Comparison of ENCODE assay signal across 19 mouse cellular contexts in the genomic region with DNA sequence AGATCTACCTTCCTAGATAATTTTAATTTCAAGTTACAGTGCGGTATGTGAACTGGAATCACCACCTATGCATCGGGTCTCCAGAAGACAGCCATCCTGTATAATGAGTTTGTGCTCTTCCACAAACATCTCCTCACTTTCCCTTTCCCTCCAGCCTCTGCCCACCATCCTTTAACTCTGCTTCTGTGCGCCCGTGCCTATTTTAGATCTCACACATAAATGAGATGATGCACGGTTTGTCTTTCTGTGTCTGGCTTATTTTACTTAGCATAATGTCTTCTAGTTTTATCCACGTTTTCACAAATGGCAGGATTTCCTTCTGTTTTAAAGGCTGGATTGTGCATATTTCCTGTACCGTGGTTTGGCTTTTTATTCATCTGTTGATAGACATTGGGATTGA.
A peak's percentile ranks its signal among the peaks of the same experiment; 100 is the strongest.
DNase-seq lines count a peak whose midpoint lies in the region; ATAC-seq lines count a peak whose summit lies in the region.
"Had no signal": no experiment of that assay in that cellular context is flagged by ENCODE, and none has a peak within 500 bp of the region (broad histone marks: within the 10 kb centered on the region; RNA-seq: fewer than 3 reads in every experiment).

No protein-coding gene starts in this region.

- no peaks in the 10 kb centered on the region for H3K9me3 ChIP-seq in limb, embryonic 11.5 days (ENCODE audit: control insufficient read depth, low read length)
- H3K9me3 ChIP-seq in limb, embryonic 10.5 days (replicated peaks): no peaks in the 10 kb centered on the region
- H3K9me3 ChIP-seq: embryonic facial prominence, embryonic 10.5 days; embryonic facial prominence, embryonic 12.5 days; forebrain, embryonic 13.5 days; forebrain, embryonic 15.5 days; G1E had no signal

- DNase-seq in frontal cortex, postnatal 10 days (ENCODE audit: low spot score in 2 of 2): no peak
- DNase-seq in limb, embryonic 11.5 days (ENCODE audit: low spot score): peak; percentile 2
- no peak for DNase-seq in limb, embryonic 10.5 days (ENCODE audit: low spot score)
- DNase-seq in right cerebral cortex, postnatal 10 days (ENCODE audit: low spot score in 2 of 2): peak; percentile 36 to 49
- no peak for DNase-seq in right cerebral cortex, postnatal 14 days
- DNase-seq: B cell, adult 2 months; cerebellum, adult 11-12 months; cerebellum, adult 2 months; cerebellum, adult 9-10 months; cerebellum, postnatal 25 days had no signal

- no peak overlapping the region for H3K27ac ChIP-seq in limb, embryonic 11.5 days (replicated peaks; ENCODE audit: low read depth, low read length)
- H3K27ac ChIP-seq in limb, embryonic 10.5 days: no peak overlapping the region
- H3K27ac ChIP-seq: embryonic facial prominence, embryonic 10.5 days; embryonic facial prominence, embryonic 12.5 days; forebrain, embryonic 13.5 days; forebrain, embryonic 15.5 days had no signal

- H3K9ac ChIP-seq in limb, embryonic 11.5 days (ENCODE audit: low read length): no peak overlapping the region
- H3K9ac ChIP-seq: embryonic facial prominence, embryonic 12.5 days; forebrain, embryonic 13.5 days; forebrain, embryonic 15.5 days had no signal

- H3K4me3 ChIP-seq in limb, embryonic 11.5 days (ENCODE audit: low read depth, low read length): no peak overlapping the region
- H3K4me3 ChIP-seq in limb, embryonic 10.5 days: no peak overlapping the region
- H3K4me3 ChIP-seq: embryonic facial prominence, embryonic 10.5 days; embryonic facial prominence, embryonic 12.5 days; forebrain, embryonic 13.5 days; forebrain, embryonic 15.5 days had no signal

- 89% methylated on average over 7 of the region's 7 CpGs for WGBS in limb, embryonic 11.5 days
- 89% methylated on average over 7 of the region's 7 CpGs for WGBS in limb, embryonic 10.5 days

- no peaks in the 10 kb centered on the region for H3K36me3 ChIP-seq in limb, embryonic 11.5 days (ENCODE audit: control insufficient read depth, insufficient read depth, low read length)
- H3K36me3 ChIP-seq in limb, embryonic 10.5 days: no peaks in the 10 kb centered on the region
- H3K36me3 ChIP-seq: embryonic facial prominence, embryonic 10.5 days; embryonic facial prominence, embryonic 12.5 days; forebrain, embryonic 15.5 days; G1E had no signal

- H3K27me3 ChIP-seq in limb, embryonic 11.5 days (ENCODE audit: control insufficient read depth, insufficient read depth, low read length): no peaks in the 10 kb centered on the region
- no peaks in the 10 kb centered on the region for H3K27me3 ChIP-seq in limb, embryonic 10.5 days (ENCODE audit: low read depth, poor library complexity, severe bottlenecking)
- H3K27me3 ChIP-seq: embryonic facial prominence, embryonic 12.5 days; forebrain, embryonic 13.5 days; forebrain, embryonic 15.5 days had no signal

- no peaks in the 10 kb centered on the region for H3K4me1 ChIP-seq in limb, embryonic 11.5 days (ENCODE audit: control insufficient read depth, insufficient read depth, low read length)
- no peaks in the 10 kb centered on the region for H3K4me1 ChIP-seq in limb, embryonic 10.5 days
- H3K4me1 ChIP-seq: embryonic facial prominence, embryonic 10.5 days; embryonic facial prominence, embryonic 12.5 days; forebrain, embryonic 13.5 days; forebrain, embryonic 15.5 days had no signal

- ATAC-seq in frontal cortex, adult (ENCODE audit: low TSS enrichment): peak; percentile 82
- no peak for ATAC-seq in limb, embryonic 11.5 days (ENCODE audit: insufficient number of reproducible peaks, low FRiP score, low TSS enrichment, low read depth)
- ATAC-seq: activated CD4-positive, CD25-positive, alpha-beta regulatory T cell, adult 4 months; CD4-positive, CD25-positive, alpha-beta regulatory T cell, adult 4 months; forebrain, embryonic 13.5 days; forebrain, embryonic 15.5 days; Patski had no signal

- H3K4me2 ChIP-seq in limb, embryonic 11.5 days (ENCODE audit: low read depth, severe bottlenecking): no peak overlapping the region
- H3K4me2 ChIP-seq: embryonic facial prominence, embryonic 12.5 days; forebrain, embryonic 13.5 days; forebrain, embryonic 15.5 days had no signal

Comparison
In these comparisons a context has a peak if more than half of its experiments do, and no peak if none do; other contexts are left out.
1. DNase-seq: peak in limb, embryonic 11.5 days (single experiment) and right cerebral cortex, postnatal 10 days (2 of 2); none in frontal cortex, postnatal 10 days (0 of 2), limb, embryonic 10.5 days (single experiment) and right cerebral cortex, postnatal 14 days (single experiment).